Mouse (Mus musculus) gastrocnemius, adult 18-20 months (tissue): ENCODE results near the gene Slc30a7. TPM values are rescaled to one million over a fixed set of nuclear protein-coding genes. Genes with fewer than 3 reads are reported as not detected.

Source experiments
- DNase-seq: peaks from one replicate; pipeline ENCODE4 v3.0.0; 2021; ENCODE audit warnings: low spot score
- total RNA-seq, 2 experiments: library from RNA; stranded (reverse); gene quantifications; 2 replicates each; pipeline ENCODE4 v1.2.3; 2021

Slc30a7 gene
- total RNA-seq, 2 experiments from 2014 or later, result 3.6 to 6.3 TPM

DNA sequence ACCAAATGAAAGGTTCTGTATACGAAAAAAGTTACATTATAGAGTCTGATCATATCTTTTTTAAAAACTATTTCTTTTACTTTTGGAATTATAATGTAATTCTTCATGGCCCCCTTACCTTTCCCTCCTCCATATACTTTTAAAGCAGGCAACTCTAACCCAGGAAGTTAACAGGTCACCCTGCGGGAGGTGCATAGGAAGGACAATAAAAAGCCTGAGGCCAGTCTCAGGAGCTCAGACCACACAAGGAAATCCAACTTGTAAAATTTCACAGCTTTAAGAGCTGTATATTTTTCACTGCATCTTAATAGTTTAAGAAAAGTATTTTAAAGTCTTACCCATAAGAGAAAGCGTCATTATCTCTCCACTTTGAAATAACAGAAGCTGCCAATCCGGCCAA, 14.6 kb downstream of the Slc30a7 start:
- DNase-seq, result no peak

DNA sequence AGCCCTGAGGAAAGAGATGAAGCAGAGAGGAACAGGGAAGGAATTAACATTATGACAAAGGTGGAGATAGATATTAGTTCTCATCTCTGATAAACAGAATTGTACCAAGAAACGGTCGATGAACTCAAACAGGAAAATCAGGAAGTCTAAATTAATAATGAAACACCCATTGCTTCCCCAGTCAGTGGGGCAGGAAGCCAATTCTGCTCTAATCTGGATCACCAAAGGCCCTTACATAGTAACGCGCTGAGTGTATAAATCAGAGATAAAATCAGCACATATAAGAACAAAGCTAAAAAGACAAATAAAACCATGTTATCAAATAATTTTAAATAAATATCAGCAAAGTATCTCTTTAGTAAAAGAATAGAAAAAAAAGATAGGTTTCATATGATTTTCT, 15.1 kb downstream of the Slc30a7 start:
- peak; percentile 10 for DNase-seq

- DNase-seq, result no peak
Observed at GRCm38 (mm10) chr3:115985183-115985892, 21.9 kb downstream of the Slc30a7 start.

- no peak for DNase-seq
Observed at GRCm38 (mm10) chr3:115984653-115985052, 22.6 kb downstream of the Slc30a7 start.

- no peak for DNase-seq
Observed at GRCm38 (mm10) chr3:115983217-115983616, 24.0 kb downstream of the Slc30a7 start.

DNA sequence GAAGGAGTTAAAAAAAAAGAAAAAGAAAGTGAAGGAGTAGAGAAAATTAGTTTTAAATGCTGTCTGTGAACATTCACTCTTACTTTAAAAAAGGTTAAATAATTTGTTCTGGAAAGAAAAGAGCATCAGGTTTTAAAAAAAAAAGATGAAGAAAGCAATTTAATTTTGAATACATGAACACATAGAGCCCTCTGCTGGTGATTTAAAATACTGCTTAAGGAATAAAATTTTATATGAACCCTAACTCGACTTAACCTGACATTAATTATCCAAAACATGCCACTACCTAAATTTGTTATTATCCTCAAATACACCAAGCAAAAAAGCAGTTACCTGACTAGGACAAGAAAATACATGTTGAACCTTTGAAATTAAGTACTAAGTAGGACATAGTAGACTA, 28.2 kb downstream of the Slc30a7 start:
- no peak for DNase-seq

DNA sequence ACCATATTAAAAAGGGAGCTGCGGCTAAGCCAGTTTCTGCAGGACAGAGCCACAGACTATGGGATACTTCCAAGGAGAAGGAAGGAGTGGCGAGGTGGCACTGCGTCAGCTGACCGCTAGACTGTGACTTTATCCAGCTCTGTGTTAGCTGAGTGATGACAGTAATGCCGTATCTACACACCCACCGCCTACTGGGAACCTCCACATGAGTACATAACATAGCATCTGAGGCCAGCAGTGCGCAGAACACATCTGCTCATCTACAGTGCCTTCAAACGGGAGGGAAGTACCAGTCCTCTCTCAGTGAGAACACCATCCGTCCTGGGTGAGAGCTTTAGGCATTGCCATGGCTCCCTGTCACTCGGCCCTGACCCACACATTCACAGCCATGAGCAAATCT, 32.2 kb downstream of the Slc30a7 start:
- DNase-seq, result no peak

DNA sequence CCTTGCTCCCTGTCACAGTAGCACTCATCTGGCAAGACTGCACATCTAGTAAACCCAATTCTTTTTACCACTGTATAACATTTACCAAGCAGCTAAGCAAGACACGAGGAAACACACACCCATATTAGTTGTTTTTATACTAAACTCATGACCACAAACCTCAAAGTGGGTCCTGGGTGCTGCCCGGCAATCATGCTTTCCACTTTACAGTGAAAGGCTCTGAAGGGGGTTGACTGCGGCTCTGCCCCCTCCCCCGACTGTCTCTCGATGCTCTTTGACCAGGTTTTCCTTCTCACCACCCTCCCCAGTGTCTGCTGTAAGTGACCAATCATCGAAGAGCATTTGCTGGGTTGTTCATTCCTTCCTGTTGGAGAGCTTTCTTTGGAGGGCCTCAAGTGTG, 33.0 kb downstream of the Slc30a7 start:
- DNase-seq, result no peak

DNA sequence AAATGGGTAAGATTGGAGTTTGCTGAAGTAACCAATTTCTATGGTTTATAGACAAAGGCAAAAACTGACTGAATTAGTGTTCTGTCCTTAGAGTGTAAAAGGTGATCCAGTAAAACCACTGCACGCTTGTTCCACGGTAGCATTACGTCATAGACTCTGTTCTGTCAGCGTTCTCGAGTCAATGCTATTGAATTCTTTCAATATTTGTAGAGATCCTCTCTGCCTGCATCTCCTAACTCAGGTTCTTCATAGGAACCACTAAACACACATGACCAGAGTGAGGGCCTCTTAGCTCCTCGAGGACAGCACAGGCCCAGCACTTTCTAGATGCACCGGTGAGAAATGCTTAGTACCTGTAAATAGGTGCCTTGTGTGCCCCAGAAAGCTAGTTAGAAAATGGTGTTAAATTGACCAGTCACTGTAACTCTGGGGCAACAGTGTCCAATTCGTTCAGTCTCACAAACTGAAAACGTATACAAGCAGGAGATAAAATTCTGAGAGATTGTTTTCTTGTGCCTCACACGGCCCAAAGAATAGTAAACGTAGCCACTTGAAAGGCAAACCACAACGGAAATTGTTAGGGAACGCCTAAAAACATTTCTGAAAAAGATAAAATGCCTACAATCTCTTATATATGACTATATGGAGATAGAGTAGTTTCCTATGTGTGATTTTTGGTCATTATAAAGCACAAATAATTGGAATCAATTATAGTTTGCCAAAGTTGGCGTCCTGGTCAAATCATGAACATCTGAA, 35.1 kb downstream of the Slc30a7 start:
- DNase-seq, result no peak

- no peak for DNase-seq
Observed at GRCm38 (mm10) chr3:115971045-115971785, 36.0 kb downstream of the Slc30a7 start.

GRCm38 (mm10) chr3:115968745-115969530, 38.3 kb downstream of the Slc30a7 start:
- peak; percentile 69 for DNase-seq

GRCm38 (mm10) chr3:115964071-115964470, 43.1 kb downstream of the Slc30a7 start:
- no peak for DNase-seq

- DNase-seq, result no peak
Observed at GRCm38 (mm10) chr3:115963597-115963996, 43.6 kb downstream of the Slc30a7 start.

DNA sequence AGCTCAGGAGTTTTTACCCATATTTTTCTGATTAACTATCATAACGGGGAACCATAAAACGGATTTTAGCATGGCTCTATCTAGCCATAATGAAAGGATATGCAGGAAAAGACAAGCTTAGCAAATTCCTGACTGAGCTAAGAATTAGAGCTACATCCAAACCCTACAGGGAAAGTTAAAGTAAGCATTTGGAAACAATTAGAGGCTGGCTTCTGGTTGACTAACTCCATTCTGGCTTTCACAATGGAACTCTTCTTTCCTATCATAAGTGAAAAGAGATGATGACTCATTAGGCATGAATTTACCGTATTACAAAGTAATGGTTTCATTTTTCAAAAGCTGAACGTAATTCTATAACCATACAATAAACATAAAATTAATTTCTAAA, 45.2 kb downstream of the Slc30a7 start:
- no peak for DNase-seq

DNA sequence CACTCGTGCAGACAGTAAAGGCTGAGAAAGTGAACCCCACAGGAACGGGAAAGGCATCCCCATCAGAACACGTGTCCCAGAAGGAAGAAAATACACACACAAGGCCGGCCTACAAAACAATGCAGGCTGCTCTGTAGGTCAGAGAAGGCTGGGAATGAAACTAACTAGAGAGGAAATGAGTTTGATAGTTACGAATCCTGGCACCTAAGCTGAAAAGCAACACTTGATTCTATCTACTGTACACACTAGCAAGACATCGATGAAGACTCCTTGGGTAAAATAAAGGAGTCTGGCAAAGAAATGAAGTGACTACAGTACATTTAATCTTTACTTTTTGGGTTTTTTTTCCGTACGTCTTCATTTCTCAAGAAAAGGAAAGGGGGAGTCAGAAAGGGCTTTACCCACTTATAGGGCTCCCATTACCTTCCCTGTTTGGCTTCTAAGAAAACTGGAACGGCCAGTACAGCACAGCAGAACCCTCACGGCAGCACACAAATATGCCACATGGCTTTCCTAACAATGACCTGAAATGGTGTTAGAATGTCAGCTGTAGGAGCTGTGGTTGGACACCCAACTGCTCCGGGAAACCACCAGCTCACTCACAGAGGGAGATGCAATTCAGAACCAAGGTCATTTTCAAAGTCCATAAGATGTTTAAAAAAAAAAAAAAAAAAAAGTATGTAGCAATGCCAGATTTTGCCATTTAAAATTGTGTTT, 45.7 kb downstream of the Slc30a7 start:
- no peak for DNase-seq

GRCm38 (mm10) chr3:115957223-115957622, 50.0 kb downstream of the Slc30a7 start:
- DNase-seq, result no peak

DNA sequence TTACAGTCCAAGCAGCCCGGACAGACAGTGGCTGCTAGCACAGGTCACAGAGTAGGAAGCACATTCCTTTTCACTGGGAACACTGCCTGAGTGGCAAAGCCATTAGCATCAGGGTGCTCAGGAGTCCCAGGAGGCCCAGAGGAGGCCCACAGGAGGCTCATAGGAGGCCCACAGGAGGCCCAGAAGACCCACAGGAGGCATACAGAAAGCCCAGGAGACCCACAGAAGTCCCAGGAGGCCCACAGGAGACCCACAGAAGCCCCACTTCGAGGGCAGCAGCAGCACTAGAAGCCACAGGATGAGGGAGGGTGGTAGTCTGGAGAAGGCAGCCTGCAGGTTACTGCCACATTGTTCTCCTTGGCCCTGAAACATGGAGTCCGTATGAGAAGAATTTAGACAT, 54.1 kb downstream of the Slc30a7 start:
- no peak for DNase-seq

DNA sequence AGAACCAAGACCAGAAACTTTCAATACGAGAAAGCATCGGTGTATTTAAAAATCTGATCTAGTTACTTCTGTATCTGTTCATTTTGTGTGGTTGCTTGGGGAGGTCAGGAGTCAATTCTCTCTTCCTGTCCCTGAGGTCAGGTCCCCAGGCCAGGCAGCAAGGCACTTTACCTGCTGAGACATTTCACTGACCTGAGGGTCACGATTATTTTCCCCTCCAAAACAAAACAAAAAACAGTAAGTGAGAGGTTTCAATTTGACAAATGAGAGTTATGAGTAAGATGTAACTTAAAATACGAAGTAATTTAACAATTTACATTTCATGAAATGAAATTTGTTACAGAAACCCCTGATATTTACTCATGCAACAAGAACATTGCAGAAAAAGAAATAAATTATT, 54.9 kb downstream of the Slc30a7 start:
- DNase-seq, result no peak

GRCm38 (mm10) chr3:115951221-115951620, 56.0 kb downstream of the Slc30a7 start:
- DNase-seq, result no peak

DNA sequence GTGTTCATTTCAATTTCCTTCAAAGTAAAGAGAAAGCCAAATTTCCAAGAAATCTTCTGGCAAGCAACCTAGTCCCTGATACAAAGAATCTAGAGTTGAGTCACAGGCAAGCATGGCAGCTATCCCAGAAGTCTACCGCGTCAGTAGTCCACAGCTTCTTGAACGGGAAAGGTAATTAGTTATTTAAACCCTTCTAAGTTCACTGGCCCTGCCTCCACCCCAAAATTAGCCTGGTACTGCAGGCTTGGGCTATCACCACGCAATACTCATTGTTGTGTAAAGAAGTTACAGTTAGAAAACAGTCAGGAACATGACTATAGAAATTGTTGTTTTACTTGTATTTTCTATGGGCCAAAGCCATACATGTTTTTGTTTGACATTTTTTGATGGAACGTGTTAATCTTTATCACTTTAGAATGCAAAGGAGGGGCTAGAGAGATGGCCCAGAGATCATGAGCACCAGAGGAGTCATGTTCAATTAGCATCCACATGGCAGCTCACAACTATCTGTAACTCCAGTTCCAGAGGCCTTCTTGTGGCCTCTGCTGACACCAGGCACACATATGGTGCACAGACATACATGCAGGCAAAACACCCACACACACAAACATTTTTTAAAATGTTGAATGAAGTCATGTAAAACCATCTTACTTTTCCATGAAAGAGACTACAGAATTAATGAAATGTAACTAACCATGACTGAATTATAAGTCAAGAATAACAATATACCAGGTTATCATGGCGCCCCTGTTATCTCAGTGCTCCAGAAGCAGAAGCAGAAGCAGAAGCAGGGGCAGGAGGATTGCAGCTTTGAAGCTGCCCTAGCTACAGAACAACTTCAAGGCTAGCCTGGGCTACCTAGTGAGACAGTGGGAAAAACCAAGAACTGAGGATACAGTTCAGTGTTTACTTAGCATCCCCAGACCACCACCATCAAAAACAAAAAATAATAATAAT, 57.0 kb downstream of the Slc30a7 start:
- DNase-seq, result peak; percentile 10
